Mouse (Mus musculus) E14TG2a.4 (cell line): ENCODE results near the gene Angptl1.

Experiments used
- CTCF ChIP-seq: conservative IDR thresholded peaks from 2 replicates; pipeline ENCODE4 v1.5.1; 2014; ENCODE audit warnings: low read length
- NANOG ChIP-seq: IDR thresholded peaks from 2 replicates; pipeline ENCODE4 v1.6.1; 2014; ENCODE audit warnings: borderline replicate concordance, low read length, mixed read lengths

DNA sequence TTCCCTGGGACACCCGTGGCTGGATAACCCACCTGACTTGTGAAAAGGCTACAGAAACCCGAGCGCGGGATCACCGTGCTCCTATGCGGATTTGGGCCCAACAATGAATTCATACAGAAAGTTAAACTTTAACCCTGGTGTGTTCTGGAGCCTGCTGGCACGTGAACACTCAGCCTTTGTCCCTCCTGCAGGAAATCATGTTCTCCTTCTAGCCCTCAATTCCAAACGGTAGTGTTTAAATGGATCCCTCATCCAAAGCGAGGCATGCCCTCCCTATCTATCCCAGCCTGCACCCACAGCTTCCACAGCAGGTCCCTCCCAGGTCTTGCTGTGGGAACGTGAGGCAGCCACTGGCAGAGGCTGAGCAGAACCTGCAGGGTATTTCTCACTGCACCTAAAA is 30.0 kb upstream of the Angptl1 start:
- no peak for TF ChIP-seq CTCF
- TF ChIP-seq NANOG = no peak
